Mouse (Mus musculus): Measurements from ENCODE around the gene Pi16.

- no peak for TF ChIP-seq CTCF (IDR thresholded peaks at IDR 0.05; ENCODE audit: insufficient read depth, low read depth, low read length)
- TF ChIP-seq POLR2A (IDR thresholded peaks at IDR 0.05; ENCODE audit: insufficient read depth, low read depth, low read length): no peak
These were observed 51.2 kb downstream of the Pi16 start for GRCm38 (mm10) chr17:29368726-29369125.
